Mouse (Mus musculus) ES-Bruce4 (cell line): ENCODE measurements around the gene Blvrb.
"Not testable (repeated sequence)": the region's sequence is repeated elsewhere in the genome, so short reads cannot be mapped to it uniquely, and the experiment has no call there.

Source experiments
- CTCF ChIP-seq: IDR thresholded peaks from one replicate; pipeline ENCODE4 v1.8.1; 2011; ENCODE audit warnings: low read depth, low read length
- EP300 ChIP-seq: IDR thresholded peaks from 2 replicates; pipeline ENCODE4 v1.6.1; 2011; ENCODE audit warnings: low read depth, low read length; ENCODE audit not compliant: insufficient read depth

DNA sequence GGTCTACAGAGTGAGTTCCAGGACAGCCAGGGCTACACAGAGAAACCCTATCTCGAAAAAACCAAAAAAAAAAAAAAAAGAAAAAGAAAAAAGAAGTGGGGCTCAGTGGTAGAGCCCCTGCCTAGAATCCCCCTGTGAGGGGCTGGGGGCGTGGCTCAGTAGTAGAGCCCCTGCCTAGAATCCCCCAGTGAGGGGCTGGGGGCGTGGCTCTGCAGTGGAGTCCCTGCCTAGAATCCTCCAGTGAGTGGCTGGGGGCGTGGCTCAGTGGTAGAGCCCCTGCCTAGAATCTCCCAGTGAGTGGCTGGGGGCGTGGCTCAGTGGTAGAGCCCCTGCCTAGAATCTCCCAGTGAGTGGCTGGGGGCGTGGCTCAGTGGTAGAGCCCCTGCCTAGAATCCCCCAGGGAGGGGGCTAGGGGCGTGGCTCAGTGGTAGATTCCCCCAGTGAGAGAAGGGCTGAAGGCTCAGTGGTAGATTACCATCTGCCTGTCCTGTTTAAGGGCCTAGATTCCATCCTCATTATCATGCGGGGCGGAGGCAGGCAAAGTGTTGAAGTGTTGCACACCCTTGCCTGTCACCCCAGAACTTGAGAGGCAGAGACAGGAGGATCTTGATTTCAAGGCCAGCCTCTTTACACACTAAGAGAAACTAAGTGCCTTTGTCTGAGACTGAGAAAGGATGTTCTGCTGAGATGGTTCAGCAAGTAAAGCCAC, 47.0 kb downstream of the Blvrb start:
- not testable (repeated sequence) for TF ChIP-seq CTCF, EP300
